Mouse (Mus musculus) hindbrain, embryonic 15.5 days (tissue): Measurements from ENCODE around the gene Gm8439. TPM values are rescaled to one million over a fixed set of nuclear protein-coding genes. Genes with fewer than 3 reads are reported as not detected.

Source experiments
- ATAC-seq: fragments of 200-750 bp; cut with Nextera tagmentation; 2 replicates; pipeline ENCODE4 v1.8.0; 2017; ENCODE audit warnings: low read depth, moderate number of reproducible peaks, moderate TSS enrichment; ENCODE audit not compliant: low FRiP score
- H3K27ac ChIP-seq: fragments of 300-500 bp; sonication (generic); replicated peaks from 2 replicates; pipeline ENCODE4 v1.5.1; 2015; ENCODE audit warnings: mild to moderate bottlenecking, inconsistent platforms
- H3K27me3 ChIP-seq: fragments of 300-500 bp; sonication (generic); 2 replicates; pipeline ENCODE4 v1.6.1; 2015; ENCODE audit warnings: control low read depth, inconsistent platforms
- H3K36me3 ChIP-seq: fragments of 300-500 bp; sonication (generic); 2 replicates; pipeline ENCODE4 v1.6.1; 2015; ENCODE audit warnings: control low read depth, inconsistent platforms
- H3K4me1 ChIP-seq: fragments of 300-500 bp; sonication (generic); replicated peaks from 2 replicates; pipeline ENCODE4 v1.6.1; 2015; ENCODE audit warnings: control low read depth, inconsistent platforms
- H3K4me2 ChIP-seq: fragments of 300-500 bp; sonication (generic); 2 replicates; pipeline ENCODE4 v1.6.1; 2015; ENCODE audit warnings: moderate library complexity, mild to moderate bottlenecking, inconsistent platforms
- H3K4me3 ChIP-seq: fragments of 300-500 bp; sonication (generic); 2 replicates; pipeline ENCODE4 v1.5.1; 2015; ENCODE audit warnings: mild to moderate bottlenecking, inconsistent platforms
- H3K9ac ChIP-seq: fragments of 300-500 bp; sonication (generic); 2 replicates; pipeline ENCODE4 v1.6.1; 2015; ENCODE audit warnings: inconsistent platforms
- H3K9me3 ChIP-seq: fragments of 300-500 bp; sonication (generic); 2 replicates; pipeline ENCODE4 v1.6.1; 2016; ENCODE audit warnings: control low read depth, inconsistent platforms
- WGBS: fragments of 180-500 bp; shearing (Covaris S2); methylation state at CpG from one replicate; pipeline ENCODE4 v1.1.7; 2015; 5-methylcytosine and 5-hydroxymethylcytosine counted together
- polyA plus RNA-seq: library from polyadenylated mRNA; unstranded; fragments of >200 nt; fragmentation: Nextera tagmentation; extraction: Ambion mirVana; gene quantifications from 2 replicates; pipeline ENCODE4 v1.2.1, GENCODE M21; 2015

Gm8439 gene
- polyA plus RNA-seq, 1 experiment from 2014 or later = not detected

DNA sequence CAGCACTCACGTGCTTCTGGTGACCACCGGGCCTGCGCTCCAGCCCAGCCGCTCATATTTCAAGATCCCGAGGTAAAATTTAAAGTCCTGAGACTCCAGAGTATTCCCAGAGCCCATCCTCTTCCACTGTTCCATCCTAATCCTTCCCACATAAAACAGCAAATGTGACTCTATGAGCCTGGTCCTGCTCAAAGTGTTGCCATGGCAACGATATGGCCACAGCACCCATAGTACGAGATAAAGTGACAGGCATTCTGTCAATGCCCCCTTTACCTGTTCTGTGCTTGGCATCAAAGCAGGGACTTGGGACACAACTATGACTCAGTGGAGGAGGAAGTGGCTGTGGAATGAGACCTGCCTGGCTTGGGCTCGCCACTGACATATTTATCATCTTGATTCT is 67.4 kb downstream of the Gm8439 start:
- no peak overlapping the region for H3K4me3 ChIP-seq
- 76% methylated on average over 8 of the region's 8 CpGs for WGBS
- 0 out of 2 replicates have a peak, but pooled peaks cover 5% of the 10 kb centered on the region for H3K27me3 ChIP-seq
- no peaks in the 10 kb centered on the region for H3K4me1 ChIP-seq
- H3K9ac ChIP-seq = no peak overlapping the region
- no peaks in the 10 kb centered on the region for H3K9me3 ChIP-seq
- no peak overlapping the region for H3K4me2 ChIP-seq
- H3K36me3 ChIP-seq = no peaks in the 10 kb centered on the region
- H3K27ac ChIP-seq = no peak overlapping the region
- no peak for ATAC-seq

Other genes with a start within 250 kb of the Gm8439 start
- gene Scmh1, start 183.5 kb upstream of the Gm8439 start, polyA plus RNA-seq = 83.3 and 99.9 TPM in 2 replicates
- gene Slfnl1, start 56.5 kb upstream of the Gm8439 start, polyA plus RNA-seq = 0.10 TPM in 1 of 2 replicates, not detected in the other
- 77.2 and 79.9 TPM in 2 replicates for gene Ctps, start 18.5 kb upstream of the Gm8439 start, polyA plus RNA-seq
- 1.5 and 1.8 TPM in 2 replicates for gene Cited4, start 77.8 kb downstream of the Gm8439 start, polyA plus RNA-seq
- gene Kcnq4, start 159.9 kb downstream of the Gm8439 start, polyA plus RNA-seq = 6.6 and 7.0 TPM in 2 replicates
- 78.4 and 82.1 TPM in 2 replicates for gene Nfyc, start 242.8 kb downstream of the Gm8439 start, polyA plus RNA-seq